Mouse (Mus musculus): Measurements from ENCODE around the gene Prkch.
A peak's percentile ranks its signal among the peaks of the same experiment; 100 is the strongest.

- TF ChIP-seq CTCF (IDR thresholded peaks at IDR 0.05; ENCODE audit: low read depth) (peak; percentile 63), EP300 (optimal IDR thresholded peaks at IDR 0.05) (no peak)
Observed at GRCm38 (mm10) chr12:73583813-73584609, 585 bp upstream of the Prkch start.

Data from stomach, postnatal 0 days (tissue).